Mouse (Mus musculus): Measurements from ENCODE around the gene Eme2.

GRCm38 (mm10) chr17:24877336-24878116, 17.4 kb downstream of the Eme2 start:
- TF ChIP-seq GATA1 (IDR thresholded peaks at IDR 0.05; ENCODE audit: low read length) = no peak
- TF ChIP-seq TAL1 (IDR thresholded peaks at IDR 0.05; ENCODE audit: low read length) = no peak

All from erythroblast, embryonic 14.5 days (primary cell).